Mouse (Mus musculus) gastrocnemius, adult 2 months (tissue): ENCODE data around the gene Zfp991. TPM values are rescaled to one million over a fixed set of nuclear protein-coding genes. Genes with fewer than 3 reads are reported as not detected.
A peak's percentile ranks its signal among the peaks of the same experiment; 100 is the strongest.
"Not testable (repeated sequence)": the region's sequence is repeated elsewhere in the genome, so short reads cannot be mapped to it uniquely, and the experiment has no call there.

ENCODE experiments used
- DNase-seq: peaks from one replicate; pipeline ENCODE4 v3.0.0; 2022
- H3K27ac ChIP-seq: fragments of 200-600 bp; 2 replicates; pipeline ENCODE4 v1.8.1; 2022; ENCODE audit warnings: mild to moderate bottlenecking
- H3K4me3 ChIP-seq: fragments of 200-600 bp; 2 replicates; pipeline ENCODE4 v1.8.1; 2022; ENCODE audit warnings: mild to moderate bottlenecking, moderate library complexity
- intact Hi-C: fragments of 180-260 bp; cut with DNase I; formaldehyde crosslinking; loops from one replicate; pipeline ENCODE4 v1.15.1; 2025
- long read RNA-seq, 2 experiments: library from polyadenylated mRNA; stranded (forward); transcript quantifications; one replicate each; pipeline ENCODE4 v2.0.0; 2021
- total RNA-seq, 2 experiments: library from RNA; stranded (reverse); gene quantifications; 2 replicates each; pipeline ENCODE4 v1.2.3; 2021

The Zfp991 gene
- total RNA-seq: 1 to 10 TPM; 1.0 to 1.4 TPM
- long read RNA-seq, experiment 1, partial matches to known transcripts: 0 of 1 reads
- long read RNA-seq, experiment 1, other reads (novel, unspliced or antisense): 0 of 1 reads
- long read RNA-seq, experiment 2: 0 reads

- H3K27ac ChIP-seq, intact Hi-C loops, DNase-seq: not testable (repeated sequence)
- peak within 1 kb of the TSS; percentile 54 for H3K4me3 ChIP-seq
Measured at GRCm38 (mm10) chr4:147131837-147132459, at the start of gene Zfp991. Zfp991 (plus strand) TSS chr4:147132038.

- intact Hi-C loops, H3K27ac ChIP-seq, DNase-seq, H3K4me3 ChIP-seq: not testable (repeated sequence)
Measured at GRCm38 (mm10) chr4:147095641-147096040, 36.2 kb upstream of the Zfp991 start.

GRCm38 (mm10) chr4:147101666-147102626 is 29.9 kb upstream of the Zfp991 start:
- intact Hi-C loops, DNase-seq, H3K27ac ChIP-seq: not testable (repeated sequence)
- H3K4me3 ChIP-seq: peak overlapping the region; percentile 55

- DNase-seq, intact Hi-C loops, H3K4me3 ChIP-seq, H3K27ac ChIP-seq: not testable (repeated sequence)
Measured at GRCm38 (mm10) chr4:147103814-147104213, 28.0 kb upstream of the Zfp991 start.

GRCm38 (mm10) chr4:147117839-147118238 is 14.0 kb upstream of the Zfp991 start:
- H3K4me3 ChIP-seq, intact Hi-C loops, H3K27ac ChIP-seq, DNase-seq: not testable (repeated sequence)

GRCm38 (mm10) chr4:147122286-147122685 is 9.6 kb upstream of the Zfp991 start:
- H3K4me3 ChIP-seq, DNase-seq, H3K27ac ChIP-seq: not testable (repeated sequence)
- intact Hi-C loops: loop anchor here (5.0 to 10.0 kb wide), 2 partner anchors 310 to 1677 kb away; no protein-coding TSS in a partner anchor

GRCm38 (mm10) chr4:147123797-147124196 is 8.0 kb upstream of the Zfp991 start:
- intact Hi-C loops: loop anchor here (5.0 to 10.0 kb wide), 2 partner anchors 309 to 1679 kb away; no protein-coding TSS in a partner anchor
- H3K27ac ChIP-seq, H3K4me3 ChIP-seq, DNase-seq: not testable (repeated sequence)

- Histone ChIP-seq H3K27ac (peak overlapping the region; percentile 63), H3K4me3 (peak overlapping the region; percentile 71)
- peak; percentile 43 for DNase-seq
- intact Hi-C loops: loop anchor here (5.0 to 10.0 kb wide), 2 partner anchors 308 to 1680 kb away; no protein-coding TSS in a partner anchor
Measured at GRCm38 (mm10) chr4:147124400-147125306, 7.2 kb upstream of the Zfp991 start.

- H3K4me3 ChIP-seq: peak overlapping the region; percentile 71
- not testable (repeated sequence) for DNase-seq
- intact Hi-C loops: loop anchor here (10.0 kb wide), 1 partner anchor 1681 kb away; no protein-coding TSS in a partner anchor
- H3K27ac ChIP-seq: peak overlapping the region; percentile 63; the same call in 1 of the 2 replicates
Measured at GRCm38 (mm10) chr4:147125326-147125725, 6.5 kb upstream of the Zfp991 start.

GRCm38 (mm10) chr4:147125870-147126269 is 6.0 kb upstream of the Zfp991 start:
- intact Hi-C loops: loop anchor here (10.0 kb wide), 1 partner anchor 1681 kb away; no protein-coding TSS in a partner anchor
- not testable (repeated sequence) for DNase-seq, H3K27ac ChIP-seq, H3K4me3 ChIP-seq

GRCm38 (mm10) chr4:147126435-147126834 is 5.4 kb upstream of the Zfp991 start:
- H3K4me3 ChIP-seq, H3K27ac ChIP-seq, DNase-seq: not testable (repeated sequence)
- intact Hi-C loops: loop anchor here (10.0 kb wide), 1 partner anchor 1682 kb away; no protein-coding TSS in a partner anchor

GRCm38 (mm10) chr4:147127137-147127536 is 4.7 kb upstream of the Zfp991 start:
- intact Hi-C loops: loop anchor here (10.0 kb wide), 1 partner anchor 1682 kb away; no protein-coding TSS in a partner anchor
- not testable (repeated sequence) for DNase-seq, H3K4me3 ChIP-seq, H3K27ac ChIP-seq

GRCm38 (mm10) chr4:147128152-147128551 is 3.7 kb upstream of the Zfp991 start:
- intact Hi-C loops: loop anchor here (10.0 kb wide), 1 partner anchor 1683 kb away; no protein-coding TSS in a partner anchor
- not testable (repeated sequence) for DNase-seq, H3K27ac ChIP-seq, H3K4me3 ChIP-seq

- DNase-seq, H3K27ac ChIP-seq, intact Hi-C loops, H3K4me3 ChIP-seq: not testable (repeated sequence)
Measured at GRCm38 (mm10) chr4:147133596-147133995, 1.8 kb downstream of the Zfp991 start.

- DNase-seq, intact Hi-C loops, H3K4me3 ChIP-seq, H3K27ac ChIP-seq: not testable (repeated sequence)
Measured at GRCm38 (mm10) chr4:147141757-147142156, 9.9 kb downstream of the Zfp991 start.

- intact Hi-C loops, H3K27ac ChIP-seq, H3K4me3 ChIP-seq, DNase-seq: not testable (repeated sequence)
Measured at GRCm38 (mm10) chr4:147165282-147165681, 33.4 kb downstream of the Zfp991 start.

- H3K4me3 ChIP-seq, intact Hi-C loops, DNase-seq, H3K27ac ChIP-seq: not testable (repeated sequence)
Measured at GRCm38 (mm10) chr4:147170547-147170946, 38.7 kb downstream of the Zfp991 start.
